Mouse (Mus musculus) hindbrain, embryonic 13.5 days (tissue): ENCODE measurements at regions not wholly inside any gene's neighbourhood (a gene's known extent, or its start where the extent isn't known, plus 50 kb on each side); places are given as distances from the start of the nearest gene placed in this dataset.

Experiments used
- ATAC-seq: fragments of 200-750 bp; cut with Nextera tagmentation; 2 replicates; pipeline ENCODE4 v1.8.0; 2017; ENCODE audit warnings: moderate TSS enrichment; ENCODE audit not compliant: low FRiP score
- H3K27ac ChIP-seq: fragments of 300-500 bp; sonication (generic); 2 replicates; pipeline ENCODE4 v1.5.1; 2015; ENCODE audit warnings: inconsistent platforms, mild to moderate bottlenecking, moderate library complexity
- H3K27me3 ChIP-seq: fragments of 300-500 bp; sonication (generic); 2 replicates; pipeline ENCODE4 v1.6.1; 2015; ENCODE audit warnings: mild to moderate bottlenecking, inconsistent platforms
- H3K36me3 ChIP-seq: fragments of 300-500 bp; sonication (generic); 2 replicates; pipeline ENCODE4 v1.6.1; 2015; ENCODE audit warnings: mild to moderate bottlenecking, inconsistent platforms
- H3K4me1 ChIP-seq: fragments of 300-500 bp; sonication (generic); replicated peaks from 2 replicates; pipeline ENCODE4 v1.6.1; 2015; ENCODE audit warnings: inconsistent platforms
- H3K4me2 ChIP-seq: fragments of 300-500 bp; sonication (generic); 2 replicates; pipeline ENCODE4 v1.6.1; 2015; ENCODE audit warnings: inconsistent platforms, mild to moderate bottlenecking, moderate library complexity
- H3K4me3 ChIP-seq: fragments of 300-500 bp; sonication (generic); 2 replicates; pipeline ENCODE4 v1.5.1; 2015; ENCODE audit warnings: mild to moderate bottlenecking, inconsistent platforms
- H3K9ac ChIP-seq: fragments of 300-500 bp; sonication (generic); 2 replicates; pipeline ENCODE4 v1.6.1; 2015; ENCODE audit warnings: mild to moderate bottlenecking, inconsistent platforms
- H3K9me3 ChIP-seq: fragments of 300-500 bp; sonication (generic); 2 replicates; pipeline ENCODE4 v1.6.1; 2016; ENCODE audit warnings: inconsistent platforms
- WGBS: fragments of 180-500 bp; shearing (Covaris S2); methylation state at CpG from one replicate; pipeline ENCODE4 v1.1.7; 2015; 5-methylcytosine and 5-hydroxymethylcytosine counted together

- no peak overlapping the region for H3K9ac ChIP-seq
- H3K27ac ChIP-seq: no peak overlapping the region
- no peaks in the 10 kb centered on the region for H3K4me1 ChIP-seq
- ATAC-seq: no peak
- H3K9me3 ChIP-seq: no peaks in the 10 kb centered on the region
- 93% methylated on average over 8 of the region's 8 CpGs for WGBS
- H3K27me3 ChIP-seq: no peaks in the 10 kb centered on the region
- H3K4me3 ChIP-seq: no peak overlapping the region
- no peaks in the 10 kb centered on the region for H3K36me3 ChIP-seq
- H3K4me2 ChIP-seq: no peak overlapping the region
These were observed 94.1 kb upstream of the Sh3bp4 start for GRCm38 (mm10) chr1:88976101-88976500.

GRCm38 (mm10) chr1:88988011-88988695 is 82.1 kb upstream of the Sh3bp4 start:
- no peak for ATAC-seq

GRCm38 (mm10) chr1:88994588-88995331 is 75.5 kb upstream of the Sh3bp4 start:
- no peak for ATAC-seq
- H3K9ac ChIP-seq: no peak overlapping the region
- no peaks in the 10 kb centered on the region for H3K36me3 ChIP-seq
- no peak overlapping the region for H3K27ac ChIP-seq
- H3K4me1 ChIP-seq: peaks cover 27% of the 10 kb centered on the region
- 71% methylated on average over 12 of the region's 12 CpGs for WGBS
- H3K9me3 ChIP-seq: no peaks in the 10 kb centered on the region
- no peaks in the 10 kb centered on the region for H3K27me3 ChIP-seq
- no peak overlapping the region for H3K4me3 ChIP-seq
- H3K4me2 ChIP-seq: no peak overlapping the region

More at GRCm38 (mm10) chr1:88988011-88988695, 82.1 kb upstream of the Sh3bp4 start:
- Histone ChIP-seq H3K36me3 (no peaks in the 10 kb centered on the region), H3K4me2 (no peak overlapping the region), H3K9me3 (no peaks in the 10 kb centered on the region), H3K9ac (no peak overlapping the region), H3K4me3 (no peak overlapping the region), H3K27me3 (no peaks in the 10 kb centered on the region), H3K4me1 (no peaks in the 10 kb centered on the region), H3K27ac (no peak overlapping the region)

GRCm38 (mm10) chr1:88995945-88996344 is 74.3 kb upstream of the Sh3bp4 start:
- no peak for ATAC-seq
- no peak overlapping the region for H3K9ac ChIP-seq
- 23% methylated on average over 8 of the region's 8 CpGs for WGBS
- H3K4me2 ChIP-seq: no peak overlapping the region
- H3K27me3 ChIP-seq: no peaks in the 10 kb centered on the region
- no peak overlapping the region for H3K4me3 ChIP-seq
- no peaks in the 10 kb centered on the region for H3K9me3 ChIP-seq
- peaks cover 27% of the 10 kb centered on the region for H3K4me1 ChIP-seq
- no peaks in the 10 kb centered on the region for H3K36me3 ChIP-seq
- peak overlapping the region; percentile 45 for H3K27ac ChIP-seq

GRCm38 (mm10) chr1:88996657-88997056 is 73.6 kb upstream of the Sh3bp4 start:
- Histone ChIP-seq H3K9me3 (no peaks in the 10 kb centered on the region), H3K4me3 (no peak overlapping the region), H3K4me1 (peaks cover 27% of the 10 kb centered on the region), H3K27ac (peak overlapping the region; percentile 45; the same call in 1 of the 2 replicates), H3K27me3 (no peaks in the 10 kb centered on the region), H3K4me2 (no peak overlapping the region), H3K9ac (no peak overlapping the region), H3K36me3 (no peaks in the 10 kb centered on the region)
- WGBS: 50% methylated on average over 7 of the region's 7 CpGs
- ATAC-seq: no peak

GRCm38 (mm10) chr1:88997847-88998246 is 72.4 kb upstream of the Sh3bp4 start:
- no peak overlapping the region for H3K4me2 ChIP-seq
- no peaks in the 10 kb centered on the region for H3K36me3 ChIP-seq
- no peaks in the 10 kb centered on the region for H3K9me3 ChIP-seq
- no peak for ATAC-seq
- 79% methylated on average over 12 of the region's 12 CpGs for WGBS
- no peak overlapping the region for H3K27ac ChIP-seq
- H3K27me3 ChIP-seq: no peaks in the 10 kb centered on the region
- H3K4me3 ChIP-seq: no peak overlapping the region
- H3K4me1 ChIP-seq: peaks cover 27% of the 10 kb centered on the region
- no peak overlapping the region for H3K9ac ChIP-seq

GRCm38 (mm10) chr1:89002326-89002725 is 67.9 kb upstream of the Sh3bp4 start:
- Histone ChIP-seq H3K4me2 (no peak overlapping the region), H3K27ac (no peak overlapping the region), H3K4me3 (no peak overlapping the region), H3K9me3 (no peaks in the 10 kb centered on the region), H3K27me3 (no peaks in the 10 kb centered on the region), H3K4me1 (0 out of 2 replicates have a peak, but pooled peaks cover 3% of the 10 kb centered on the region), H3K9ac (no peak overlapping the region), H3K36me3 (no peaks in the 10 kb centered on the region)
- ATAC-seq: no peak
- 85% methylated on average over 3 of the region's 3 CpGs for WGBS

GRCm38 (mm10) chr1:89003752-89004151 is 66.5 kb upstream of the Sh3bp4 start:
- WGBS: 54% methylated on average over 2 of the region's 2 CpGs
- Histone ChIP-seq H3K4me3 (no peak overlapping the region), H3K4me1 (no peaks in the 10 kb centered on the region), H3K9ac (no peak overlapping the region), H3K9me3 (no peaks in the 10 kb centered on the region), H3K27ac (no peak overlapping the region), H3K36me3 (no peaks in the 10 kb centered on the region), H3K27me3 (no peaks in the 10 kb centered on the region), H3K4me2 (no peak overlapping the region)
- ATAC-seq: no peak

GRCm38 (mm10) chr1:89007476-89007875 is 62.7 kb upstream of the Sh3bp4 start:
- ATAC-seq: no peak
- Histone ChIP-seq H3K9ac (no peak overlapping the region), H3K9me3 (no peaks in the 10 kb centered on the region), H3K27ac (no peak overlapping the region), H3K4me3 (no peak overlapping the region), H3K4me1 (no peaks in the 10 kb centered on the region), H3K27me3 (no peaks in the 10 kb centered on the region), H3K36me3 (no peaks in the 10 kb centered on the region), H3K4me2 (no peak overlapping the region)
- WGBS: 91% methylated on average over 7 of the region's 7 CpGs

GRCm38 (mm10) chr1:89010170-89010569 is 60.0 kb upstream of the Sh3bp4 start:
- H3K27ac ChIP-seq: no peak overlapping the region
- H3K27me3 ChIP-seq: no peaks in the 10 kb centered on the region
- H3K36me3 ChIP-seq: no peaks in the 10 kb centered on the region
- H3K9me3 ChIP-seq: no peaks in the 10 kb centered on the region
- H3K4me2 ChIP-seq: no peak overlapping the region
- no peaks in the 10 kb centered on the region for H3K4me1 ChIP-seq
- WGBS: 84% methylated on average over 2 of the region's 2 CpGs
- no peak overlapping the region for H3K9ac ChIP-seq
- no peak overlapping the region for H3K4me3 ChIP-seq
- ATAC-seq: no peak

- 86% methylated on average over 7 of the region's 7 CpGs for WGBS
- Histone ChIP-seq H3K4me3 (no peak overlapping the region), H3K36me3 (no peaks in the 10 kb centered on the region), H3K4me2 (no peak overlapping the region), H3K27ac (no peak overlapping the region), H3K4me1 (no peaks in the 10 kb centered on the region), H3K27me3 (no peaks in the 10 kb centered on the region), H3K9me3 (no peaks in the 10 kb centered on the region), H3K9ac (no peak overlapping the region)
- no peak for ATAC-seq
These were observed 58.8 kb upstream of the Sh3bp4 start for GRCm38 (mm10) chr1:89011454-89011853.

- 61% methylated on average over 12 of the region's 12 CpGs for WGBS
- Histone ChIP-seq H3K9ac (no peak overlapping the region), H3K4me2 (no peak overlapping the region), H3K4me1 (no peaks in the 10 kb centered on the region), H3K4me3 (no peak overlapping the region), H3K27ac (no peak overlapping the region), H3K9me3 (no peaks in the 10 kb centered on the region), H3K27me3 (no peaks in the 10 kb centered on the region), H3K36me3 (no peaks in the 10 kb centered on the region)
- ATAC-seq: no peak
These were observed 54.8 kb upstream of the Sh3bp4 start for GRCm38 (mm10) chr1:89015385-89015784.

GRCm38 (mm10) chr1:89015845-89016244 is 54.4 kb upstream of the Sh3bp4 start:
- Histone ChIP-seq H3K9me3 (no peaks in the 10 kb centered on the region), H3K27me3 (no peaks in the 10 kb centered on the region), H3K9ac (no peak overlapping the region), H3K4me3 (no peak overlapping the region), H3K27ac (no peak overlapping the region), H3K4me1 (no peaks in the 10 kb centered on the region), H3K4me2 (no peak overlapping the region), H3K36me3 (no peaks in the 10 kb centered on the region)
- WGBS: 75% methylated on average over 10 of the region's 10 CpGs
- ATAC-seq: no peak
